Mouse (Mus musculus) cortical plate, adult 2 months (tissue): ENCODE measurements around the gene Cx3cr1. TPM values are rescaled to one million over a fixed set of nuclear protein-coding genes. Genes with fewer than 3 reads are reported as not detected.
A peak's percentile ranks its signal among the peaks of the same experiment; 100 is the strongest.

Experiments used
- H3K27ac ChIP-seq: fragments of 200-500 bp; 2 replicates; pipeline ENCODE4 v1.5.1; 2012; ENCODE audit warnings: low read length, control low read depth, inconsistent platforms; ENCODE audit not compliant: insufficient read depth
- H3K4me1 ChIP-seq: fragments of 200-500 bp; 2 replicates; pipeline ENCODE4 v1.6.1; 2011; ENCODE audit warnings: low read length; ENCODE audit not compliant: control insufficient read depth, insufficient read depth
- H3K4me3 ChIP-seq: fragments of 200-500 bp; 2 replicates; pipeline ENCODE4 v1.5.1; 2011; ENCODE audit warnings: mild to moderate bottlenecking, low read length, control low read depth; ENCODE audit not compliant: insufficient read depth
- CTCF ChIP-seq: fragments of 200-500 bp; IDR thresholded peaks from 2 replicates; pipeline ENCODE4 v1.5.1; 2011; ENCODE audit warnings: mild to moderate bottlenecking, control low read depth, low read length; ENCODE audit not compliant: insufficient read depth; ENCODE audit errors: extremely low read depth
- POLR2A ChIP-seq: fragments of 200-500 bp; IDR thresholded peaks from 2 replicates; pipeline ENCODE4 v1.6.1; 2011; ENCODE audit warnings: mild to moderate bottlenecking, low read length, control low read depth; ENCODE audit not compliant: insufficient read depth; ENCODE audit errors: extremely low read depth
- polyA plus RNA-seq: library from polyadenylated mRNA; depleted of rRNA; stranded (reverse); fragments of >200 nt; gene quantifications from 2 replicates; pipeline ENCODE4 v1.2.3, GENCODE M21; 2012

The Cx3cr1 gene
- polyA plus RNA-seq, 1 experiment = 38.2 TPM

DNA sequence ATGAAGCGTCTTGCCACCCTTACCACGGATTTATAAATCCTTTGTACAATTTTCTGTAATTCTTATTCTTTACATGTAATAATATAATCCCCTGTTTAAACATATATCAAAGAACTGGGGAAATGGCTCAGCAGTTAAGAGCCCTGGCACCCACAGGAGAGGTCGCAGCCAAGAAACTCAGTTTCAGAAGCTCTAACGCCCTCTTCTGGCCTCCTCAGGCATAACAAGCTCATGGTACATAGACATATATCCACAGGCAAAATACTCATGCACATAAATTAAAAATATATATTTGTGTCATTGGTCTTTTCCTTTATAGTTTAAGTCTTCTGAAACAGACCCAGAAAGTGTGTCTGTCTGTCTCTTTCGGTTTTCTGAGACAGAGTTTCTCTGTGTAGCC is 95.1 kb downstream of the Cx3cr1 start:
- Histone ChIP-seq H3K4me1 (peaks cover 19% of the 10 kb centered on the region), H3K27ac (no peak overlapping the region)
- no peak for TF ChIP-seq POLR2A
- TF ChIP-seq CTCF = no peak

DNA sequence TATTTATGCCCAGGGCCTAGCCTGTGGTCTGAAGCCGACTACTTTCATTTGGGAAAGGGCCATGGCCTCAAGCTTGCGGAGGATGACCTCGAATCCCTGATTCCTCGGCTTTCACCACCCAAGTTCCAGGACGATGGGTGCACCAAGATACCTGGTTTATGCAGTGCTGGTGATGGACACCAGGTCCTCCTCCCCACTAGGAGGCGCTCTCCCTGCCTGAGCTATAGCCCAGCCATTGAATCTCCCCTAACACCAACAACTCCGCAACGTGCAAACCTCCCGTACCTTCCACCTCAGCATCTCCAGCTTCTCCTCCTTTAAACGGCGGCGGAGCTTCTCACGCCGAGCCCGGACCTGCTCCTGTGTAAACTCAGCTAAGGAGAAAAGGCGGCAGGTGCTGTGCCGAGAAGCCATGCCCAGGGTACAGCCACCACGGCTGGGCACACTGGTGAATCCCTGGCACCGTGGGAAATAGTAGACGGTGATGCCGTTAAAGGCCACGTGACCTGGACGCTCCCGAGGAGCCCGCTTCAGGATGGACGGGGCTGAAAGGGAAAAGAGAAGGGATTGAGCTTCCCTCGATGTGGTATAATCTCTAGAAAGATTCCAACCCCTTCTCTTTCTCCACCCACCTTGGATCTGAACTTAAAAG is 95.7 kb downstream of the Cx3cr1 start:
- Histone ChIP-seq H3K4me1 (peaks cover 15% of the 10 kb centered on the region), H3K27ac (no peak overlapping the region), H3K4me3 (no peak overlapping the region)
- TF ChIP-seq CTCF (peak; percentile 36), POLR2A (no peak)

More for the DNA sequence above, 95.1 kb downstream of the Cx3cr1 start:
- no peak overlapping the region for H3K4me3 ChIP-seq

DNA sequence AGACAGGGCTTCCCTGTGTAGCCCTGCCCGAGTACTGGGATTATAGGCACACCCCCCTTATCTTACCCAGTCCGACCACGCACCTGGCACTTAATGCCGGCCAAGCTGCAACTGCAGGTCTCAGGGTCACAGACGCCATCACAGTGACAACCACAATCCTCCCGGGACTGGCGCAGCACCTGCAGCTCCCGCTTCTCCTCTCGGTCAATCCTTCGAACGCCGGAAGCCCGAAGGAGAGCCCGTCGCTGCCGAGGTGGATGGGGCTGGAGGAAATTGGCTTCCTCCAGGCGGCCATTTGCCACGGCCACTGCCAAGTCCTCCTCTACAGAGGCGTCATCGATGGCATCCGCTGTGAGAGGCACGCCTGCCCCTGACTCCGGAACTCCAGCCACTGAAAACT is 96.4 kb downstream of the Cx3cr1 start:
- Histone ChIP-seq H3K27ac (no peak overlapping the region), H3K4me3 (no peak overlapping the region), H3K4me1 (peaks cover 11% of the 10 kb centered on the region)
- TF ChIP-seq POLR2A = no peak
- TF ChIP-seq CTCF = no peak

DNA sequence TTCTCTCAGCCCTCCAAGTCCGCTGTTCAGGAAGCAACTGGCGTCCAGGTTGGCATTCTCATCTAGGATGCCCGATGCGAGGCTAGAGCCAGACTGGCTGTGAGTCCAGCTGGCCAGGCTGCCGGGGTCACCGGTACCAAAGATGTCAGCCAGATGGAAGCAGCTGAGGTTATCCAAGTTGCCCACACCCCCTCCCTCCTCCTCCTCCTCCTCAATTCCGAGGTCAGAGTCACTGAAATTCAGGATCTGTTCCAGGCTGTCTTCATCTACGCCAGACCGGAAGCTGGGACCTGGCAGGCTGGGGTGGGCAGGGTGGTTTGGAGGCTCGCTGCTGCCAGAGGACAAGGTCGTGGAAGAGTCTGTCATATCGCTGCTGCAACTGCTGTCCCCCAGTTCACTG is 97.1 kb downstream of the Cx3cr1 start:
- H3K4me1 ChIP-seq = peaks cover 6% of the 10 kb centered on the region
- no peak for TF ChIP-seq POLR2A
- TF ChIP-seq CTCF = no peak
- no peak overlapping the region for H3K27ac ChIP-seq

DNA sequence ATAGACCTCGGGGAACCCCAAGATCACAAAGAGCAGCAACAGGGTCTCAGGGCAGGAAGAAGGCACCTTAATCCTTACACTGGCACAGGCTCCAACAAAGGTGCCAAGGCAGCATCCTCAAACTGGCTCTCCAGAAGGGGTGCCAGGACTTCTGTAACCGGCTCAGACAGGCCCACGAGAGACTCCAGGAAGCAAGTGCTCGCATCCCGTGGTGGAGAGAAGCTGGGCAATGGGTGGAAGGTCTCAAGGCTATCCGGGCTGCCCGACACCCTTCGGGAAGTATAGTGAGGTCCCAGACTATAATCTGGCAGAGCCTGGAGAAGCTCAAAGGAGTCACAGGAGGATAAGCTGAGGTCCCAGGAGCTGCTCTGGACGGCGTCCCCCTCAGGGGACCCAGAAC is 97.5 kb downstream of the Cx3cr1 start:
- Histone ChIP-seq H3K4me1 (peaks cover 3% of the 10 kb centered on the region), H3K4me3 (no peak overlapping the region), H3K27ac (no peak overlapping the region)
- no peak for TF ChIP-seq CTCF
- no peak for TF ChIP-seq POLR2A

More for the DNA sequence above, 97.1 kb downstream of the Cx3cr1 start:
- no peak overlapping the region for H3K4me3 ChIP-seq

DNA sequence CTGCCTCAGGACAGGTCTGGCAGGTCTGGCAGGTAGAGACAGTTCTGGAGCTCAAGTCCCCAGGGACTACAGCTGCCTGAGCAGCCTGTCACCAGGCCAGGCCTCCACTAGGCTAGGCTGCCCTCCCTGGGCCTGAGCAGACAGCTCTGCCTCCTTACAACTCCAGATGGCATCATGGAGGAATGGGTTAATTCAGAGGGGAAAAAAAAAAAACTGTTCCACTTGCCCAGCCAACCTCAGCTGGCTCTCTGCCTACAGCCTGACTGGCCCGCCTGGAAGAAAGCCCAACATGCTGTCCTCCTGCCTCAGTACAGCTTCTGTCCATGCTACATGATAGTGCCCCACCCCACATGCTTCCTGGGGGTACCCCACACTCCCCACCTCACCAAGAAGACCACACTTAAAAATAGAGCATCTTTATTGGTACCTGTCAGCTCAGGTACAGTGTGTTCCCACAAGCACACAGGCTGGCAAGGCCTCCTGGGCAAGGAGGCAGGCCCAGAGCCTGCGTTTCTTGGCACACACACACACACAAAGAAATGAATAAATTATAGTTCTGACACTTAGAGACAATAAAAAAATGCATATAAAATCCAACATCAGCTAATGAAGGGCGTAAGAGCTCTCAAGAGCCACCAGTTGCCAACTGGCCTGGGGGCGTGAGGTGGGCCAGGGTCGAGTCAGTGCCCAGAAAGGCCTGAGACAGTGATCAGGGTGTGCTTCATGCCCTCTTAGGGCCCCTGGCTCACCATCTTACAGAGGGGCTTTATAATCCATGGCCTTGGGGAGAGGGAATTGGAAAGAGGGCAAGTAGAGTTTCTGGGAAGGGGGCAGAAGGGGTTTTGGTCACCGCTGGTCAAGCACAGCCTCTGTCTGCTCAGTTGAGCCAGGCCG is 98.7 kb downstream of the Cx3cr1 start:
- no peak overlapping the region for H3K27ac ChIP-seq
- no peak overlapping the region for H3K4me3 ChIP-seq
- peaks cover 2% of the 10 kb centered on the region; the same call in 1 of the 2 replicates for H3K4me1 ChIP-seq
- TF ChIP-seq CTCF = no peak
- TF ChIP-seq POLR2A = no peak

DNA sequence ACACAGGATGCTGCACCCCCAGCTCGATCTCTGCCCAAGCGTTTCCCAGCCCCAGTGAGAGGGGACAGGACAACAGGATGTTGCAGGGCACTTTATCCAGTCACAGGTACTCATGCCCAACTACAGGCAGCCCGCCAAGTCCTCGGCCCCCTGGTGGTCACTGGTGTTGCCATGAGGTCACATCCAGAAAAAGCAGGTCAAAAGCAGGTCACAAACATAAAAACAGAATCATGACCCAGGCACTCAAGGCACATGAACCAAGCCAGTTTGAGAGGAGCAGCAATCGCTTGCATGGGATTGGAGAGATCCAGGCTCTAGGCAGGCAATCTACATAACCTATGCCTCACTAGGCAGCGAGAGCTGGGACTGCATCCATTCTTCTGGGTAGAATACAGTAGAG is 99.5 kb downstream of the Cx3cr1 start:
- H3K27ac ChIP-seq = no peak overlapping the region
- TF ChIP-seq POLR2A (no peak), CTCF (0 out of 2 replicates have a peak, but pooled peaks have one; percentile 11)

DNA sequence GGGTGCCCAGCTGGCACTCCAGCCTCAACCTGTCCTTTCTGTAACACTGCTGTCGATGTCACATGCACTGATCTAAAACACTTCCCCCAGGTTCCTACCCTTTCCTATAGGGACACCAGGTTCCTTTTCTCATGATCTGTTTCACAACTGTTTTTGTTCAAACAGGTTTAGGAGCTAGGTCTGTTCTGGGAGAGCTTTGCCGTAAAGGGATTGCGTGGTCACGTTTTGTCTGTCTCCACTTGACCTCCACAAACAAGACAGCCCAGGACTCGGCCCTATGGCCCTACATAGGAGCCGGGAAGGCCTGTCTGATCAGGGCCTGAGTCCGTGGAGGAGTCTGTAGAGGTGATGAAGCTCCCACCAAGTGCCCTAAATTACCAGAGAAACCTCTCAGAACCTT is 99.9 kb downstream of the Cx3cr1 start:
- TF ChIP-seq POLR2A (no peak), CTCF (no peak)
- Histone ChIP-seq H3K27ac (no peak overlapping the region), H3K4me3 (no peak overlapping the region), H3K4me1 (peaks cover 2% of the 10 kb centered on the region; the same call in 1 of the 2 replicates)

More for the DNA sequence above, 99.5 kb downstream of the Cx3cr1 start:
- Histone ChIP-seq H3K4me1 (peaks cover 2% of the 10 kb centered on the region; the same call in 1 of the 2 replicates), H3K4me3 (no peak overlapping the region)

DNA sequence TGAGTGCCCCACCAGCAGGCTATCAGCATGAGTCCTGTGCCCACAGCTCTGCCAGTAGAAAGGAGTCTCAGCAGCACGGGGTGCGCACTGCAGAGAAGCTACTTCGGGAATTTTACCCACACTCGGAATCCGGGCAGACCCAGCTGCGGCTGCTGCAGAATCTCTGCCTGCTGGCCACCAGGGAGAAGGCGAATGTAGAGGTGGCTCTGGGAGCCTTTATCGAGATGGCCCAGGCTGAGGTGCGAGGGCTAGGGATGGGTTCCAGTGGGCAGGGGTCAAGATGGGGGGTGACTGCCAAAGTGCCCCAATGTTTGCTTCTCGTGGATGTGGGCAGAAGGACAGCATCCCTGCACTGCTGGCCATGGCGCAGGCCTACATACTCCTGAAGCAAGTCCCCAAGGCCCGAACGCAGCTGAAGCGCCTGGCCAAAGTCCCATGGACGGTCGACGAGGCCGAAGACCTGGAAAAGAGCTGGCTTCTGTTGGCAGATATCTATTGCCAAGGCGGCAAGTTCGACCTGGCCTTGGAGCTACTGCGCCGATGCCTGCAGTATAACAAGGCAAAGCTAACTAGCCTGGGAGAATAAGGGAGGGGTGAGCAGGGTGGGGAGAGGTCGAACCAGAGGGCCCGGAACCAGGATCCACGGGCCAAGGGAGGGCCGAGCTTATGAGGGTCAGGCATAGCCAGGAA is 103.3 kb downstream of the Cx3cr1 start:
- H3K4me3 ChIP-seq = no peak overlapping the region
- peaks cover 2% of the 10 kb centered on the region; the same call in 1 of the 2 replicates for H3K4me1 ChIP-seq
- H3K27ac ChIP-seq = no peak overlapping the region
- no peak for TF ChIP-seq CTCF
- TF ChIP-seq POLR2A = no peak

DNA sequence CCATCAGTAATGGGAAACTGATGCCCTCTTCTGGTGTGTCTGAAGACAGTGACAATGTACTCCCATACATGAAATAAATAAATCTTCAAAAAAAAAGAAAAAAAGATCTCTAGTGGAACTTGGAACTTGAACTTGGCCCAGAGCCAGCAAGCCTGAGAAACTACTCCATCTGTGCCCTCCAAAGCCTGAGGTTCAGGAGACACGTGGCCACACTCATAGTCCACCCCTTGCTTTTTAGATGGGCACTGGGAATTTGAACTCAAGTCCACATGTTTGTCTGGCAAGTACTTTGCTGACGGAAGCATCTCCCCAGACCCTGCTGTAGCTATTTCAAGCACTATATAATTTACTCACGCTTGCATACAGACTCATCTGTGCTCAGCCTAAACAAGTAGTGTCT is 104.5 kb downstream of the Cx3cr1 start:
- H3K4me1 ChIP-seq = peaks cover 2% of the 10 kb centered on the region; the same call in 1 of the 2 replicates

More for the DNA sequence above, 104.5 kb downstream of the Cx3cr1 start:
- Histone ChIP-seq H3K4me3 (no peak overlapping the region), H3K27ac (no peak overlapping the region)
- TF ChIP-seq CTCF (no peak), POLR2A (no peak)
